Mouse (Mus musculus): Measurements from ENCODE around the gene Pla2g15.

- TF ChIP-seq POLR2A (IDR thresholded peaks at IDR 0.05; ENCODE audit: insufficient read depth, low read depth, low read length) = no peak
- TF ChIP-seq CTCF (IDR thresholded peaks at IDR 0.05; ENCODE audit: insufficient read depth, low read depth, low read length) = no peak
These were observed 23.1 kb upstream of the Pla2g15 start for GRCm38 (mm10) chr8:106127054-106127453.

Measured in olfactory bulb, adult 2 months (tissue).